Mouse (Mus musculus) cerebellum, adult 2 months (tissue): ENCODE measurements around the gene Nop53.

Experiments used
- CTCF ChIP-seq: fragments of 200-500 bp; IDR thresholded peaks from 2 replicates; pipeline ENCODE4 v1.5.1; 2011; ENCODE audit warnings: low read depth, mild to moderate bottlenecking, control low read depth, low read length, moderate library complexity, borderline replicate concordance; ENCODE audit not compliant: insufficient read depth
- POLR2A ChIP-seq: fragments of 200-500 bp; IDR thresholded peaks from 2 replicates; pipeline ENCODE4 v1.6.1; 2011; ENCODE audit warnings: low read length, control low read depth, borderline replicate concordance; ENCODE audit not compliant: insufficient read depth

GRCm38 (mm10) chr7:15980246-15980645, 34.4 kb upstream of the Nop53 start:
- TF ChIP-seq CTCF (no peak), POLR2A (no peak)
